Mouse (Mus musculus) right cerebral cortex, postnatal 25 days (tissue): ENCODE results near the gene Tirap.
A peak's percentile ranks its signal among the peaks of the same experiment; 100 is the strongest.

Experiments
- DNase-seq: peaks from one replicate; pipeline ENCODE4 v3.0.0; 2022

The Tirap gene

DNA sequence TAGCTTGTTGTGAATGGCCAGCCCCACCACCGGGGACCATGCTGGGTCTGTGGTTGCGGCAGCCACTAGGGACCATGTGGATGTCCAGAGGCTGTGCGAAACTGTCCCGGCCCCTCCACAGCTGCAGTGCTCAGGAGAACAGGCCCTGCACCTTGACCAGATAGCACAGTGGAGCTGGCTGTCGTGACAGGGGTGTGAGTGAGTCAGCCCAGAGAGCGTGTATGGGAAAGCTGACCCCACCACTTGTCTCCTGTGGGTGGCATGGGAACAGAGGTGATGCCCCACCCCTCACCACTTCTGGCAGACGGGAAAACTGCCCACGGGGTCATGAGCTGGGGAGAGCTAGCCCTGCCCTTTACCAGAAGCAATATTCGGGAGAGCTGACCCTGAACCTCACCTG, 55.0 kb downstream of the Tirap start:
- DNase-seq, result no peak

DNA sequence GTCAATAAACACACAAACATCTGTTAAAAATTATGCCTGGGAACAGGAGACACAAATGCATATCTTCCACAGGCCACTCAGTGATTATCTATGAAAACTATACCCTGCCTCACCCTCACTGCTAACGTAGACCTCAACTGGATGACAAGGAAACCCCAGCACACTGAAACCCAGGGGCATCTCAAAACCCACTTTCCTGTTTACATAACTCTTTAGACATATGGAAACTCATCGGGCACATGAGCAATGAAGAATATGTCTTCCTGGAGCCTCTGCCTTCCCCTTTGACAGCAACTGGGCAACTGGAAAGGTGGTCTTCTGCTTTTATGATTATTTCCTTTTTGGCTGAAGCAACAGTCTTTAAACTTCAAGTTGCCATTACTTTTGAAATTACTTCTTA, 57.9 kb downstream of the Tirap start:
- no peak for DNase-seq

DNA sequence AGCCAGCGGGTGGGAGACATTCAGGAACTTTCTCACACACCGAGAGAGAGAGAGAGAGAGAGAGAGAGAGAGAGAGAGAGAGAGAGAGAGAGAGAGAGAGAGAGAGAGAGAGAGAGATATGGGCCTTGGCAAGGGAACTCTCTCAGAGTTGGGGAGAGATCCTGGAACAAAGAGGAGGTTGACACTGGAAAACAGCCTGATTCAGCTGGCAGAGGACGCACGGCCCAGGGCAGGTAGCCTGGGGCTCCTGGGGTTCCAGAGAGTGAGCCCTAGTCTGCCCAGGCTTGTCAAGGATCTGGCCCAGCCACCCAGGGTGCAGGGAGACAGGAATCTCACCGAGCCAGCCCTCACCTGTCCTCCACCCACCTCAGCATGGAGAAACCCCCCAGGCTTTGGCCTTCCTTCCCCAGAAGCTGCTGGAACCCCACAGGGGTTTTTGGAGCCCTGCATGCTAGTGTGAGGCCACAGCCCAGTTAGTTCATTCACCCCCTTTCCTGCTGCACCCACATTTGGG, 60.8 kb downstream of the Tirap start:
- DNase-seq, result no peak

DNA sequence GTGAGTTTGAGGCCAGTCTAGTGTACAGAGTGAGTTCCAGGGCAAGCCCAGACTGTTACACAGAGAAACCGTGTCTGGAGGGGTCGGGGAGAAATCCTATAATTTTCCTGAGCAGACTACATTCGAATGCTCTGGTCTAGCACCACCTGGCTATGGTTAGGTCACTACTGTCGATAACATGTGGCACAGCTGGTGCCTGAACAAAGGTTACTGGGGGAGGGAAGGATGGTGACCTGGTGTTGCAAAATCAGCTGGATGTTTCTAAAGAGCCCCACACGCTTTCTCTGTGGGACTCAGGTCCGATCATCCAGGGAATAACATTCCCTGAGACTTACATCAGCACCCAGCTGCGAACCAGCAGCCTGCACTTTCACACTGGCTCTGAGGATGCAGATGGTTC, 62.1 kb downstream of the Tirap start:
- no peak for DNase-seq

DNA sequence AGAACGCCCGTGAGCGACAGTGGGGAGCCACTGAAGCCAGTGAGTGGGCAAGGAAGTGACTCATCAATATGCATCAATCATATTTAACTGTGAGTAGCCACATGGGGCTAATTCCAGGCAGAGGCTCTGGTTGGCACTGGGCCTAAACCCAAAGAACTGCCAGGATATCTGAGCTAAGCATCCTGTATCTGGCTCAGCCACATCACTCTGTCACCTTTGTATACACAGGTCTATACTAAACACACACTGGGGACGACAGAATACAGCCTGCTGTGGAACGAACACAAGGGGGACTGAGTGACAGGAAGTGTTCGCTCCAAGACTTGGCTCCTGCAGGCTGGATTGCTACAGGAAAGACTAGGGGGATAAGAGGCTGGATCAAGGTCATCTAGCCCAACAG, 64.5 kb downstream of the Tirap start:
- peak; percentile 23 for DNase-seq
